Mouse (Mus musculus) hindbrain, embryonic 10.5 days (tissue): ENCODE measurements around the gene Plpp4. TPM values are rescaled to one million over a fixed set of nuclear protein-coding genes. Genes with fewer than 3 reads are reported as not detected.

Experiments
- DNase-seq: peaks from one replicate; pipeline ENCODE4 v3.0.0-alpha.2; 2017; ENCODE audit warnings: low spot score
- H3K27ac ChIP-seq: fragments of 300-500 bp; sonication (generic); 2 replicates; pipeline ENCODE4 v1.5.1; 2016; ENCODE audit warnings: mild to moderate bottlenecking, moderate library complexity
- H3K27me3 ChIP-seq: fragments of 300-500 bp; sonication (generic); 2 replicates; pipeline ENCODE4 v1.6.1; 2016; ENCODE audit warnings: mild to moderate bottlenecking; ENCODE audit not compliant: poor library complexity, insufficient read depth, severe bottlenecking
- H3K36me3 ChIP-seq: fragments of 300-500 bp; sonication (generic); 2 replicates; pipeline ENCODE4 v1.6.1; 2016; ENCODE audit warnings: mild to moderate bottlenecking, moderate library complexity
- H3K4me1 ChIP-seq: fragments of 300-500 bp; sonication (generic); replicated peaks from 2 replicates; pipeline ENCODE4 v1.6.1; 2016; ENCODE audit warnings: mild to moderate bottlenecking
- H3K4me3 ChIP-seq: fragments of 300-500 bp; sonication (generic); 2 replicates; pipeline ENCODE4 v1.5.1; 2016; ENCODE audit warnings: mild to moderate bottlenecking, moderate library complexity
- H3K9me3 ChIP-seq: fragments of 300-500 bp; sonication (generic); 2 replicates; pipeline ENCODE4 v1.6.1; 2016; ENCODE audit warnings: mild to moderate bottlenecking, moderate library complexity
- WGBS: fragments of 180-500 bp; shearing (Covaris S2); methylation state at CpG from one replicate; pipeline ENCODE4 v1.1.7; 2016; 5-methylcytosine and 5-hydroxymethylcytosine counted together
- polyA plus RNA-seq: library from polyadenylated mRNA; unstranded; fragments of >200 nt; fragmentation: Nextera tagmentation; extraction: Ambion mirVana; gene quantifications from 2 replicates; pipeline ENCODE4 v1.2.1, GENCODE M21; 2016

Gene Plpp4
- polyA plus RNA-seq, 1 experiment from 2014 or later: 1.4 TPM

GRCm38 (mm10) chr7:129308661-129309060, 51.8 kb downstream of the Plpp4 start:
- peaks cover 6% of the 10 kb centered on the region for H3K4me1 ChIP-seq
- no peaks in the 10 kb centered on the region for H3K27me3 ChIP-seq
- WGBS: 75% methylated on average over 6 of the region's 6 CpGs
- no peak overlapping the region for H3K4me3 ChIP-seq
- no peaks in the 10 kb centered on the region for H3K36me3 ChIP-seq
- DNase-seq: no peak
- no peak overlapping the region for H3K27ac ChIP-seq
- H3K9me3 ChIP-seq: no peaks in the 10 kb centered on the region

GRCm38 (mm10) chr7:129312521-129312920, 55.7 kb downstream of the Plpp4 start:
- H3K36me3 ChIP-seq: no peaks in the 10 kb centered on the region
- no peaks in the 10 kb centered on the region for H3K27me3 ChIP-seq
- H3K4me3 ChIP-seq: no peak overlapping the region
- peaks cover 5% of the 10 kb centered on the region for H3K4me1 ChIP-seq
- no peak overlapping the region for H3K27ac ChIP-seq
- H3K9me3 ChIP-seq: no peaks in the 10 kb centered on the region
- no peak for DNase-seq
- WGBS: 53% methylated on average over 6 of the region's 6 CpGs

- Histone ChIP-seq H3K27me3 (no peaks in the 10 kb centered on the region), H3K4me1 (peaks cover 7% of the 10 kb centered on the region), H3K36me3 (no peaks in the 10 kb centered on the region), H3K27ac (no peak overlapping the region), H3K9me3 (no peaks in the 10 kb centered on the region), H3K4me3 (no peak overlapping the region)
- no peak for DNase-seq
- WGBS: 91% methylated on average over 2 of the region's 2 CpGs
Observed at GRCm38 (mm10) chr7:129313969-129314368, 57.1 kb downstream of the Plpp4 start.

- Histone ChIP-seq H3K4me1 (no peaks in the 10 kb centered on the region), H3K9me3 (no peaks in the 10 kb centered on the region), H3K4me3 (no peak overlapping the region), H3K27ac (no peak overlapping the region), H3K36me3 (no peaks in the 10 kb centered on the region), H3K27me3 (no peaks in the 10 kb centered on the region)
- DNase-seq: no peak
- 96% methylated on average over 3 of the region's 3 CpGs for WGBS
Observed at GRCm38 (mm10) chr7:129340096-129340495, 83.3 kb downstream of the Plpp4 start.

GRCm38 (mm10) chr7:129355561-129355960, 98.7 kb downstream of the Plpp4 start:
- DNase-seq: no peak
- no peaks in the 10 kb centered on the region for H3K4me1 ChIP-seq
- H3K4me3 ChIP-seq: no peak overlapping the region
- no peaks in the 10 kb centered on the region for H3K27me3 ChIP-seq
- WGBS: 94% methylated on average over 2 of the region's 2 CpGs
- H3K27ac ChIP-seq: no peak overlapping the region
- H3K36me3 ChIP-seq: no peaks in the 10 kb centered on the region
- no peaks in the 10 kb centered on the region for H3K9me3 ChIP-seq

GRCm38 (mm10) chr7:129375306-129375705, 118.5 kb downstream of the Plpp4 start:
- no peak overlapping the region for H3K27ac ChIP-seq
- no peak overlapping the region for H3K4me3 ChIP-seq
- H3K27me3 ChIP-seq: no peaks in the 10 kb centered on the region
- DNase-seq: no peak
- no peaks in the 10 kb centered on the region for H3K9me3 ChIP-seq
- no peaks in the 10 kb centered on the region for H3K4me1 ChIP-seq
- H3K36me3 ChIP-seq: no peaks in the 10 kb centered on the region
- WGBS: 84% methylated on average over 1 of the region's 1 CpGs

GRCm38 (mm10) chr7:129385149-129385548, 128.3 kb downstream of the Plpp4 start:
- Histone ChIP-seq H3K36me3 (no peaks in the 10 kb centered on the region), H3K27me3 (no peaks in the 10 kb centered on the region), H3K9me3 (no peaks in the 10 kb centered on the region), H3K27ac (no peak overlapping the region), H3K4me3 (no peak overlapping the region), H3K4me1 (no peaks in the 10 kb centered on the region)
- WGBS: 79% methylated on average over 3 of the region's 3 CpGs
- DNase-seq: no peak

GRCm38 (mm10) chr7:129392835-129393489, 136.1 kb downstream of the Plpp4 start:
- H3K36me3 ChIP-seq: no peaks in the 10 kb centered on the region
- no peaks in the 10 kb centered on the region for H3K27me3 ChIP-seq
- no peak overlapping the region for H3K27ac ChIP-seq
- H3K4me3 ChIP-seq: no peak overlapping the region
- no peak for DNase-seq
- 74% methylated on average over 11 of the region's 11 CpGs for WGBS
- 0 out of 2 replicates have a peak, but pooled peaks cover 5% of the 10 kb centered on the region for H3K4me1 ChIP-seq
- no peaks in the 10 kb centered on the region for H3K9me3 ChIP-seq

GRCm38 (mm10) chr7:129396561-129396960, 139.7 kb downstream of the Plpp4 start:
- no peak overlapping the region for H3K27ac ChIP-seq
- no peaks in the 10 kb centered on the region for H3K36me3 ChIP-seq
- no peak for DNase-seq
- no peak overlapping the region for H3K4me3 ChIP-seq
- 87% methylated on average over 5 of the region's 5 CpGs for WGBS
- H3K27me3 ChIP-seq: no peaks in the 10 kb centered on the region
- 0 out of 2 replicates have a peak, but pooled peaks cover 5% of the 10 kb centered on the region for H3K4me1 ChIP-seq
- no peaks in the 10 kb centered on the region for H3K9me3 ChIP-seq

- Histone ChIP-seq H3K4me3 (no peak overlapping the region), H3K27ac (no peak overlapping the region), H3K9me3 (no peaks in the 10 kb centered on the region), H3K36me3 (no peaks in the 10 kb centered on the region), H3K4me1 (0 out of 2 replicates have a peak, but pooled peaks cover 7% of the 10 kb centered on the region), H3K27me3 (no peaks in the 10 kb centered on the region; the same call in 1 of the 2 replicates)
- WGBS: 86% methylated on average over 7 of the region's 7 CpGs
- DNase-seq: no peak
Observed at GRCm38 (mm10) chr7:129399071-129399470, 142.2 kb downstream of the Plpp4 start.

GRCm38 (mm10) chr7:129402695-129403364, 146.0 kb downstream of the Plpp4 start:
- H3K36me3 ChIP-seq: no peaks in the 10 kb centered on the region
- no peaks in the 10 kb centered on the region for H3K9me3 ChIP-seq
- peaks cover 4% of the 10 kb centered on the region; the same call in 1 of the 2 replicates for H3K27me3 ChIP-seq
- WGBS: 78% methylated on average over 13 of the region's 13 CpGs
- no peak overlapping the region for H3K4me3 ChIP-seq
- peak overlapping the region; percentile 26; the same call in 1 of the 2 replicates for H3K27ac ChIP-seq
- peaks cover 22% of the 10 kb centered on the region for H3K4me1 ChIP-seq
- DNase-seq: no peak

GRCm38 (mm10) chr7:129406069-129406468, 149.2 kb downstream of the Plpp4 start:
- 65% methylated on average over 7 of the region's 7 CpGs for WGBS
- DNase-seq: no peak
- Histone ChIP-seq H3K4me1 (peaks cover 54% of the 10 kb centered on the region), H3K4me3 (no peak overlapping the region), H3K36me3 (no peaks in the 10 kb centered on the region), H3K9me3 (no peaks in the 10 kb centered on the region), H3K27ac (no peak overlapping the region), H3K27me3 (peaks cover 19% of the 10 kb centered on the region)

- H3K27me3 ChIP-seq: peaks cover 16% of the 10 kb centered on the region; the same call in 1 of the 2 replicates
- H3K27ac ChIP-seq: no peak overlapping the region
- WGBS: 57% methylated on average over 2 of the region's 2 CpGs
- no peak for DNase-seq
- 0 out of 2 replicates have a peak, but pooled peaks cover 4% of the 10 kb centered on the region for H3K9me3 ChIP-seq
- peaks cover 44% of the 10 kb centered on the region for H3K4me1 ChIP-seq
- no peak overlapping the region for H3K4me3 ChIP-seq
- H3K36me3 ChIP-seq: no peaks in the 10 kb centered on the region
Observed at GRCm38 (mm10) chr7:129412695-129413094, 155.9 kb downstream of the Plpp4 start.
